Mouse (Mus musculus): ENCODE results near the gene Itga3. TPM values are rescaled to one million over a fixed set of nuclear protein-coding genes. Genes with fewer than 3 reads are reported as not detected.

Itga3 gene
- total RNA-seq, 4 experiments from 2014 or later, result 40.8 to 74.6 (median 49.9) TPM

GRCm38 (mm10) chr11:95071266-95071665 is 5.3 kb downstream of the Itga3 start:
- no peak for DNase-seq

- DNase-seq, result no peak
These were observed 6.2 kb downstream of the Itga3 start for GRCm38 (mm10) chr11:95070140-95071107.

DNA sequence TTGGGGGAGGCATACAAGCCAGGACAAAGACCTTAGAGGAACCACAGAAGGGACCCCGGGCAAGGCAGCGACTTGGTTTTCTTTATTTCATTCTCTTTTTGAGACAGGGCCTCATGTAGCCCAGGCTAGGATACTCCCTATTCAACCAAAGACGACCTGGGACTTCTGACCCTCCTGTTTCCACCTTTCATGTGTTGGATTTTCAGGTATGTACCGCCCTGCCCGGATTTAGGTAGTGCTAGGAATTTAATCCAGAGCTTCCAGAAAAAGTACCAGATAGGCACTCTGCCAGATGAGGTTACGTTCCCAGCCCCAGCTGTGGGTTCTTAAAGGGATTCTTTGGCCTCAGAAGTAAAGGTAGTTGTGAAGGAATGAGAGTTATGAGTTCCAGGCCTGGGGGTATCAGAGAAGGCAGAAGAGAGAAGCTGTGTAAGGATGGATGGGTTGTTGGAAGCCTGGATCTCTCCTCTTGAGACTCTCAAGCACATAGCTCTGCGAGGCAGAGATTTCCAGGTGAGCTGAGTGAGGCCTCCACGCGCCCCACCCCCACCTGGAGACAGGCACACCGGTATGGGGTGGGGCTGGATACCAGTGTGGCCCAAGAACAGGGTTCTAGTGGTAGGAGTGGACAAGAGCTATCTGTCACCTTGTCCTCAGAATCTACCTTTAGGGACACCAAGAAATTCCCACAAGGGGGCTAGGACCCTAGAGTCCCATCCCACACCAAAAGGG is 7.2 kb downstream of the Itga3 start:
- DNase-seq, result no peak

GRCm38 (mm10) chr11:95056768-95057501 is 19.7 kb downstream of the Itga3 start:
- no peak for DNase-seq

DNA sequence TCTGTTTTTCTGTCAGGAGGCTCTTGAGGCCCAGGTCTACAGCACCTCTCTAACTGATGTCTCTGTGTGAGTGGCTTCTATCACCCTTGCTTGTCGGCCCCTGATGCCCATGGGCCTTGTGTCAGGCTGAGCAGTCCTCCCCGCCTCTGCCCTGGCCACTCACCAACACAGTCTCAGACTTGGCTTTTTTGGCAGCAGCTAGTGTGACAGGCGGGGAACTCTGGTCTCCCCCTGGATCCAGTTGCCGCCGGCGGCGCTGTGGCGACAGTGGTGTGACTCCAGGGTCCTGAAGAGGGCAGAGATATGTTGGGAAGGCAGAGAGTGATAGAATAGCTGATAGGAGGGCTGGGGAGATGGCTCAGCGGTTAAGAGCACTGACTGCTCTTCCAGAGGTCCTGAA is 23.5 kb downstream of the Itga3 start:
- DNase-seq, result no peak

DNA sequence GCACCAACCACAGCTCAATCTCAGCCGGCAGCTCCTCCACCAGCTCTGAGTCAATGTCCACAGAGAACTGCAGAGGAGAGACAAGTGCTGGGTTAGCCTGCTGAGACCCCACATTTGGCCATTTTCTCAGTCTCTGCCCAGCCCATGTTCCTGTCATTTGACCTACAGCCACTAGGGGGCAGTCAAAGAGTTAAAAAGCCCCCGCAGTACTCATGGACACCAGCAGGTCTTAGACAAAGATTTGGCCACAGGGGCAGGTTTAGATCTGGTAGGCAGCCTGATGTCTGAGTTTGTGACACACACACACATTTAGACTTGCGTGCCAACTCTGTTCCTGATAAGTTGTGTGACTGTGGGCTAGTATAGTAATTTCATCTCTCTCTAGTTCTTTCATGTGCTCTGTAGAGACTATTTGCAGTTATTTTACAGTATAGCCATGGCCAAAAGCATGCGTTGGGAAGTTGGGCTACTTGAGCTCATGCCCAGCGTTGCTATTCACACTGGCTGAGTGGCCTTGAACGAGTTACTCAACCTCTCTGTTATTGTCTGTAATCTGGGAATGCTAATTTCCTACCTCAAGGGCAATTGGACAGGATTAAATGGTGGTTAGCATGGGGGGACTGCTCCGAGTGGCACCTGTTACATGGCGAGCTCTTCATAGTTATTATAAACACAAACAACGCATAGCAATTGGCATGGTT is 29.5 kb downstream of the Itga3 start:
- DNase-seq, result peak; percentile 50

DNA sequence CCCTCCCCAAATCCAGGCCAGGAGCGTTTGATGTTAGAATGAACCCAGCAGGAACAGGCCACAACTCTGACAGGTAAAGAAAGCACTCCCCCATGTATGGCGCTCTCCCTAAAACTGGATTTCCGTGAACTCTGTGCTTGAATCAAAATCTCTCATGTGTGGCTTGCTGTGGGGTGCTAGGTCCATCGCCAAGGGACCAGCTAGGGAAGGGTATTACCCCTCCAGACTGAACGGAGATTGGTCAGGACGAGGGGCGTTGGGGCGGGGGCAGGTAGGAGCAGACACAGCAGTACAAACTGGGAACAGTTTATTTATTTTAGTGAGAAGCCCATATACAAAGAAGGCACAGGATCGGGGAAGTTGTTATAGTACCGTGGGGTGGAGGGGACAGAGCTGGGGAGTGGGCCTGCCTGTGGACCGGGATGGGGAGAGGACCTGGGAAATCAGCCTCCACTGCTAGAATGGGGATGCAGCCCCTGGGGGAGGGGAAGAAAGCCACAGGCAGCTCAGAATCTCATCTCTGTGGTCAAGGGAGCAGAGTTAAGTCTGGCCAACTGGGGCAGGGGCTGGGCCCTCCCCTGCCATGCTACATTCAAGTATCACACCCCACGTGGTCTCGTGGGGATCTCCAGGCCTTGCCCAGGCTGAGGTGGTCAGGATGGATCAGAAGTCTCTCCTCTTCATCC is 32.3 kb downstream of the Itga3 start:
- DNase-seq, result no peak

- no peak for DNase-seq
These were observed 33.0 kb downstream of the Itga3 start for GRCm38 (mm10) chr11:95043608-95044007.

DNA sequence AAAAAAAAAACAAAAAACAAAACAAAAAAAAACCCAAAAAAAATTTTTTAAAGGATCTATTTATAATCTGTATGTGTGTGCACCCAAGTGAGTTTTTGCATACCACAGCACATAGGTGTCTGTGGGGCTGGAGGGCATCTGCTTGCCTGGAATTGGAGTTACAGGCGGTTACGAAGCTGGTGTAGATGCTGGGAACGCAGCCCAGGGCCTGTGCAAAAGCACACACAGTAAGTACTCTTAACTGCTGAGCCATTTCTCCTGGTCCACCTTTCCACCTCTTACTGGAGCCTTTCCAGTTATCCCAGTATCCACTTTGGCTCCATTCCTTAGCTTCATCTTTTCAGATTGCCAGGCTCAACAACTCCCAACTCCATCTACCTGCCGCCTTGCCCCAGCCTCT is 33.5 kb downstream of the Itga3 start:
- no peak for DNase-seq

DNA sequence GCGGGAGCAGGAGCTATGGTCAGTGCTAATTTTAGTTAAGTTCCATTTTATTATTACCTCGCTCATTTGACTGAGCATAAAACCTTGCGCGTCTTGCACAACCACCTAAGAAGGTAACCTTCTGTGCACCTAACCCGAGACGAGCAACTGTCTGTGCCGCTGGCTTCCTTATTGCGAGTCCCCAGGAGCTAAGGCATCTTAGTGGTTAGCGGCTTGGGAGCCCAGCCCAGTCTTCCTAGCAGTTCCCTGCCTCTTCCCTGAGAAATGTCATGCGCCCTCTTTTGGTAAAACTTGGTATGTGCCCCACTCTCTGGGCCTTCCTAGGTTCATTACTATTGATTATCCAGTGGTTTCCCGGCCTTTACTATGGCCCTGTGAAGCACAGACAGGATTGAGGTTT is 34.5 kb downstream of the Itga3 start:
- DNase-seq, result peak; percentile 73

DNA sequence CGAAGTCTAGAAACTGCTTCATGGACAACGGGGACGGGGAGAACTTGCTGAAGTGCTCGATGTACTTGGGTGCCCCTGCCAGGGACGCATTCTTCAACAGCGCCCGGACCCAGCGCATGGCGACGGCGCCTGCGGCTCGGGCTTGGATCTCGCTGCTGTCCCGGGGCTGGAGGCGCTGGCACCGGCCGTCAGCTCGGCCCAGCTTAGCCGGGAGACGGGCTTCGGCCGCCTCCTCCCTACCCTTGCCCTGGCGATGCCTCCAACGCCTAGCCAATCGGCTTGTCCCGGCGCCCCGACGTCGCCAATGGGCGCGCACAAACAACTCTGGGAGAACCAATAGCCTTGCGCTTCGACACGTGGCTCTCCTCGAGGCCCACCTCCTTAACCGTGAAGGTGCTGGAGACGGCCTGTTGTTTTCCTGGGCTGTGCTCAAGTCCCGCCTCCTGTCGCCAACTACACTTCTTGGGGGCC is 35.4 kb downstream of the Itga3 start, which contains the start of gene Pdk2:
Gene Pdk2, minus strand, starts transcription at position 216 of the 471 bp plus-strand sequence.
- DNase-seq, result peak; percentile 97

DNA sequence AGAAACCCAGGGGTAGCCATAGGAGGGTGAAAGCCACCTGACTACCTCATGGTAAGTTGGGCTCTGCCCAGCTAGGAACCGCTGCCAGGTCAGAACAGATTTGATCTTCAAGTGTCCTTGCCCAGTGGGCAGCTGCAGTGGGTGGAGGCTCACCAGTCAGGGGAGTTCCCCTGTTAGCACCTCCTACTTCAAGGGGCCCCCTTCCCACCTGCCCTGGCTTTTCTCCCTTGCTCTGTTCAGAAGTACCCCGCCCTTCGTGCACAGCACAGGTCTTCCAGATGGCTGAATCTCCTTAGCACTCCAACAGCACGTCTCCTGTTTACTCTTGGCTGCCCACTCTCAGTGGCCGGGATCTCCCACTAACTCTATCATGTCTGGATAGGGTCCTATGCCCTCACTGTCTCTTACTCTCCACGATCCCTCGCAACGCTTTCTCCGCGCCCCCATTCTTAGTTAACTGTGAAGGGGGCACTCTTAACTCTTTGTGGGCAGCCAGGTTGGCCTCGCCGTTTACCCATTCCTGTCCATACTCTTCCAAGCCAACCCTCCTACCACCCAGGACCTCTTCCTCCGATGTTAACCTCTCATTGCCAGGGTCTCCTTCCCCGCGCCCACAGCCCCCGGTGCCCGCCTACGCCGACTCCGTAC is 36.0 kb downstream of the Itga3 start:
- DNase-seq, result peak; percentile 64

DNA sequence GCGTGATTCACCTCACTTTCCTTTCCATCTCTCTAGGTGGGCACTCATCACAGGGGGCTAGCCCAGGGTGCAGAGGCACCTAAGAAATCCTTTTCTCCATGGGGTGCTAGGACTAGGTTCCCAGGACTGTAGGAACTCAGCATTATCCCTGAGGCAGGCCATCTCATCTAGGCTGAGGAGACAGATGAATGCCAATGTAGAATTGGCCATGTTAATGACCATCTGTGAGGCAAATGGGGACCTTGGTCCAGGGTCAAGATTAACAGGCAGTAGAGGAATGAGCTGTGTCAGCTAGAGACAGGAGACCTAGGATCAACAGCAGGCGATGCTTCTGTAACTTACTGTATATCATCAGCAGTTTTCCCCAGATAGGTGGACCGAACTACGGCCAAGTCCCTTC is 36.8 kb downstream of the Itga3 start:
- DNase-seq, result no peak

GRCm38 (mm10) chr11:95038818-95039655 is 37.6 kb downstream of the Itga3 start:
- no peak for DNase-seq

DNA sequence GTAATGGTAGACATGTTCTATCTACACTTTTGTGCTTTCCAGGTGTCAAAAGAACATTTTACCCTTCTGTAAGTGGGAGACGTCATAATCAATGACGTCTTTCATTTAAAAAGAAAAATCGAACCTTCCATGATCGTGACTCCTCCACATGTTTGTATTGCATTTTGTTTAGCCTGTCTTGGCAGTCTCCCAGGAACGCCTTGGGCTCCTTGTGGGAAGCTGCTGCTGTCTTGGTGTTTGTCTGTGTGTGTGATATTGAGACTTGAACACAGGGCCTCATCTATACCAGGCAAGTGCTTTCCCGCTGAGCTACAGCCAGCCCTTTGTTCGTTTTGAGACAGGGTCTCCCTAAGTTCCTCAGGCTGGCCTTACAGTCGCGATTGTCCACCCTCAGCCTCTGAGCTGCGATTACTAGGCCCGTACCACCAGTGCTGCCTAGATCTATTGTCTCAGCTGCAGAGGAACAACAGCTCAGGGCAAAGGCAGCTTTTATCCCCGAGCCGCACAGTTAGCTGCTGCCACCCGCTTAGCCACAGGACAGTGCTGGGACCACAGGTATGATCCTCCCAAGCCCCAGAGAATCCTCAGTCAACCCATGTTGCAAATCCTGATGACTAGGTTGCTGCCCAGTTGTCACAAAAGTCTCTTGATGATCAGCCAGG is 38.3 kb downstream of the Itga3 start:
- no peak for DNase-seq

DNA sequence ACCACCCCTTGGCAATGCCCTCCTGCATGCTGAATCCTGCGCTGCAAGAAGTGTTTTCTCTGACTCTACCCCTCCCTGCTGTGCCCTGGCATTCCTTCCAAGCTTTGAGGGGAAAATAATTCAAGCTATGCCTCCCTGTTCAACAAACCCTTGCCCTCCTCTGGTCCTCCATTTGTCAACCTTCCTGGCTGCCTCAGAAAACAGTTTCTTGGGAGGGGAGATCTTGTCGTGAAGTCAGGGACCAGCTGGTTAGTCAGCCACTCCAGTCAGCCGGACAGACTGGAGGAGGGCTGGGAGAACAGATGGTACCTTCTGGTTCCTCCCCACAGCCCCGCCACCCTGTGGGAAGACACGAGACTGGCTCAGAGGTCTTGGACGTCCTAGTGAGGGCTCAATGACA is 39.3 kb downstream of the Itga3 start:
- DNase-seq, result no peak

- DNase-seq, result no peak
These were observed 40.1 kb downstream of the Itga3 start for GRCm38 (mm10) chr11:95036521-95036920.

DNA sequence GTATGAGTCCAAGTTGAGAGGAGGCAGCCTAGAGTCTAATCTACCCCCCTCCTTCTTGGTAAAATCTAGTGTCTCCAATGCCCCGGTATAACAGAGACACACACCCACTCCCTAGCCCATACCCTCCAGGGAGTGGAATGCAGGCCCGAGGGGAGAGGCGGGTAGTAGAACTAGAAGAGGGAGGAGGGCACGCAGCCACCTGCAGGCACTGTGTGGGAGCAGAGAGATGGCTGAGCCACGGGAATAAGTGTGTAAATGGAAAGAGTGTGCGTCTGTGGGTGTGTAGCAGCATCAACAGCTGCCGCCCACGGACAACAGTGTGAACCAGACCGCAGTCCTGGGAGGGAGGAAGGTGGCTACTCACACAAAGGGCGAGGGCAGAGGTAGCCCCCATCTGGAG is 41.7 kb downstream of the Itga3 start:
- DNase-seq, result no peak

GRCm38 (mm10) chr11:95033617-95034016 is 43.0 kb downstream of the Itga3 start:
- no peak for DNase-seq

Measured in adrenal gland, adult 8-10 months (tissue).